Mouse (Mus musculus): ENCODE measurements at regions not wholly inside any gene's neighbourhood (a gene's known extent, or its start where the extent isn't known, plus 50 kb on each side); places are given as distances from the start of the nearest gene placed in this dataset.

DNA sequence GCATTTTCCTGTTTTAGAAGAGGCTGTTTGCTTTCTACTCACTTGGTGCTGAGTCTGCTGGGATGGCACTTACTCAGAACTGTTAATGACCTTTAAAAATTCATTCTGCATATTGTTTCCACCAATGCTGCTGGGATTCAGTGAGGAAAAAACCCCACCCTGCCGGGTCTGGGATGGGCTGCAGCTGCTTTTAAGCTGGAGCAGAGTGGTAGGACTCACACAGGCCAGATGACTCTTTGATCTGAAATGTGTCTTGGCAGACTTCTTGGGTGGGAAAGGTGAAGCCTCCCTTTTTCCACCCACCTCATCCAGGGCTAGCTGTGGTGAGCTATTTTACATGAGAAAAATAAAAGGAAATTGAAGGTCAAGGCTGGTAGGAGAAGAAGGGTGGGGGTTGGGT is 56.4 kb upstream of the Ddhd1 start:
- DNase-seq = no peak

DNA sequence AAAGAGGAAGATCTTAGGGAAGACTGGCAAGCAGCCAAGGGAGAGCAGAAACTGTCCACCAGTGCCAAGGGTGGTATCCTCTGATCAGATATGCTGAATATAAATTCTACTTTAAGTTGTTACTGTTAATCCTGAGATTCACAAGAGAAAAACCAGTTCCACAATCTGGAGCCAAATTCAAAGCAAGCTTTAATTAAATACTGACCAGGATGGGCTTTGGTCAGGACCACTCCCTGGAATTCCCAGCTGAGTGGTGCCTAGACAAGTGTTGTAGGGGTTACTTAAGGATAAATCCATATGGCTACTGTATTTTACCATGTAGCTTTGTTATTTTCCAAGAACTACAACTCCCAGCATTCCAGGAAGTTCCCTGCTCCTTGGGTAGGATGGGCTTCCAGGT is 56.8 kb upstream of the Ddhd1 start:
- no peak for DNase-seq

DNA sequence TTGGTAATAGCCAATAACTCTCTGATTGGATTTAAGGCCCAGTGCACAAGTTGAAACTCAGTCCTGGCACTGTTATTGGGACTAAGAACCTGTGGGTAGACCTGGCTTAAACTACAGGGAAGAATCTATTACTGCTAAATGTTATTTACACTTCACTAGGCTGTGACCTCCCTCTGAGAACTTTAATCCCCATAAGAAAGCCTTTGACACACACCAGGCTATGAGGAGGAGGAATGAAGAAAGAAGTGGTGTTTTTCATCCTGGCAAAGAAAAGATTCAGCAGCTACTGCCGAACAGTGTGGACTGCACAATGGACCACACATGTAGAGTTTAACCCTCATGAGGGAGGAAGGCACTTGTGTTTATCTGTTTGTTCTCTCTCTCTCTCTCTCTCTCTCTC is 58.2 kb upstream of the Ddhd1 start:
- no peak for DNase-seq

DNA sequence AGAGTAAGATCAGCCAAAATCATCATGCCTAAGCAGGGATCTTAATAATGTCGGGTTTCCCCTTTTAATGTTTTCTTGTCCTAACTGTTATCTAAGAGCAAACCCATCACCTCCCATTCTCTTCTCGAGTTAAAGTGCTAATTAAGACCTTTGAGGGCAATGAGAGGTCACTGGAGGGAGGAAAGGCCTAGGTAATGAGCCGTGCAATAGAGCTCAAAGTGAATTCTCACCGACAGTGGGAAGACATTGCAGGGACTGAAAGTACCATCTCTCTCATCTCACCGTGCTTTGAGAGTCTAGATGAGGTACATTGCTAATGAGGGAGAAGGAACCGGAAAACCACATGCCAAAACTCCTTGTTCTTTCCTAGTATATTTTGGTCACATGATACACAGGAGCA is 64.9 kb upstream of the Ddhd1 start:
- no peak for DNase-seq

DNA sequence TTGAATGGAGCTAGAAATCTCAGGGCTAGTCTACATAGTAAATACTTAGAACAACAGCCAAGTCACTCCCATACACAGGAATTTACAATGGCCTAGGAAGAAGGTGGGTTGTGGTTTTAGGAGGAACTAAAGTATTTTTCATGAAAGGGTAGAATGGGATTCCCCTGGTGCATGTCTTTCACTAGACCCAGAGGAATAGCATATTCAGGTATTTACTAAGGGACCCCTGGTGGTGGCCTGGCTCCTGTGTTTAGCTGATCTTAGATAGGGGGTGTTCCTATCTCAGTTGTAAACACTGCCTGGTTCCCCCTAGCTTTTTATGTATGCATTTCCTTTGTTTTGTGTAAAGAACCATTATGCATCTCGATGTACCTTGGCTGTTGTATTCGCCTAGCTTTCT is 66.4 kb upstream of the Ddhd1 start:
- no peak for DNase-seq

DNA sequence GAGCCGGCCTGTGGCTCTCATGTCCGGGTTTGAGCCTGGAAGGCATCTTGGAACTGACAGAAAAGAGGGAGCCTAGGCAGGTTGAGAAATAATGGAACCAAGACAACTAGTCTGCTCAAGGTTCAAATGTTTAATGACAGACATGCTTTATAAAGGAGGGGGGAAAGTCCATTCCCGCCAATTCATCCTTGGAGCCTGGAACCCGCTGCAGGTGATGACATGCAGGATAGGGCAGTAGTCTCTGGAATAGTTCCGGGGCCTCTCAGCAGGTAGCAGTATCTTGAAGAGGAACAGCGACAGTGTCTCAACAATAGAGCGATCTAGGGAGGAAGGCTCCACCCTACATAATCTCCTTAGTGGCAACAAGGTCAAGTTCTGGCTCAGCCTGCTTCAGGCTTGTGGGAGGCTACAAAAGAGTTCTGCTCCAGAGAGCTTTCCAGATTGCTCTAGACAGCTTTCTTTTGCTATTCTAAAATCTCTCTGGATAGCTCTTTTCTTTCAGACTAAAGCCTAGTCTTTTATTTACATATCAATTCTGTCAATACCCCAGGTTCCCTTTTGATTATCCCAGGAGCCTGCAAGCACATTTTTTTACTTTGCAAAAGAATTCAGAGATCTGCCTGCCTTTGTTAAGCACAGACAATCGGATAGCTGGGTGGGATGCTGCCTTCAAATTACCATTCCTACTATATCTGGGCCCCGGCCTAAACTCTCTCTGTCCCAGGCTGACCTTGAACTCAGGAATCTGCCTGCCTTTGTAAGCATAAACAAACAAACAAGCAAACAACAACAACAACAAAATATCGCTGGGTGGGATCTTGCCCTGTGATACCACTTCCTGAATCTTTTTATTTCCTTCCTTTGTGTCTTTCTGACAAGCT is 76.8 kb upstream of the Ddhd1 start:
- DNase-seq = no peak

DNA sequence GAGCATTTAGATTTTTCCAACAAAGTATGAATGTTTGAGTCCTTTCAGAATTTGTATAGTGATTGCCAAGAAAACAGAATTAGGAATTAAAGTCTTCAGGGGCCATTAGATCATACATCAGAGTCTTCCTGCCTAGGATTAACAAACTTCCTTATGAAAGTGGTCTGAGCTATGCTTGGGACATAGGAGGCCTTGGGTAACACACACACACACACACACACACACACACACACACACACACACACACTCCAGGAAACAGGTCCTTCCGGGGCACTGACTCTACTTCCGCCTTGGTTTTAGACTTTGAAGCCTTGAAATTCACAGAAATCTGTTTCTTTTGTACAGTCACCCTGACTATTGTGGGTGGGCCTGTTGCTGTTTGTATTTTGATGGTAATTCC is 80.0 kb upstream of the Ddhd1 start:
- no peak for DNase-seq

DNA sequence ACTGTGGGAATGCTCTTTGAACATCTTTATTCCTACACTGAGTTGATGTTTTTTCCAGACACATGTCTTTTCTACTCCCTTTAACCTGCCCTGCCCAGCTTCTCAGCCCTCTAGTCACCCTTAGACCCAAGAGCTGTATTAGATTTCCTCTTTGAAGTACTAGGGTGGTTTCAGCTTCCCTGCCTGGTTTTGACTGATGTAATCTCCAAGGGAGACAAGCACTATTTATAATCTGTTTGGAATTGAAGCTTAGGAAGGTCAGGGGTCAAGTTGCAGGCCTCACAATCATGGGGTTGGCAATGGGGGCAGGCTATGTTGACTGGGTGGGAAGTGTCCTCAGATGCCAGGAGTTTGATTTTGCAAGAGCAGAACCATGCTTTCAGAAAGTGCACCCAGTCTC is 81.7 kb upstream of the Ddhd1 start:
- peak; percentile 8 for DNase-seq

DNA sequence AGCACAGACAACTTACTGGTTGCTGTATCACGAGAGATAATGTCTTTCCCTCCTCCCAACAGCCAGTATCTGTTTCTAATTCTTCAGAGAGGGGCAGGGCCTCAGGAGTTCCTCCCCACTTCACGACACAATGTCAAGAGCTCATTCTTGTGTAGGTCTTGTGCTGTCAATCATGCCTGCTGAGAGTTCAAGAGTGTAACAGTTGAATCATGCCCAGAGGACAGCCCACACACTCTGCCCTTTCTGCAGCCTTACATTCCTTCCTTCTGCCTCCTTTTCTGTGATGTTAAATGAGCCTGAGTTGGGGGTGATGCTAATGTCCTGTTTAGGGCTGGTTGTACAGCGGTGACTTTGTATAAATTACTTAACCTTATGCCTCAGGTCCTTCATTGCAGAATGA is 82.7 kb upstream of the Ddhd1 start:
- no peak for DNase-seq

DNA sequence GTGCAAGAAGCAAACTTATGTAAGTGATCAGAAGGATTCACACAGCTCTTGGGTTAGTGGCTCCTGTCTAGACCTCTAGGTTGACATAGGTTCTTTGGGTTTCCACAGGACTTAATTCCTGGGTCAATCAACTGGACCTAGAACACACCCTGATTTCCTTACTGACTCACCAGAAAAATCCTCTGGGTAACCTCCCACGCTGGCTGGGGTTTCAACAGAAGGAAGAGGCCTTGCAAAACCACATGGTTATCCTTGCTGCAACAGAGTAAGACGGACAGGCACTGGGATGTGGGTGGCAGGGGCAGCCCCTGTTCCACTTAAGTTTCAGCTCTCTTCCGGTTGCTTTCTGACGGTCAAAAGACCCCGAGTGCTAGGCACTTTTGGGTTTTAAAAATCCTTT is 88.2 kb upstream of the Ddhd1 start:
- peak; percentile 12 for DNase-seq

DNA sequence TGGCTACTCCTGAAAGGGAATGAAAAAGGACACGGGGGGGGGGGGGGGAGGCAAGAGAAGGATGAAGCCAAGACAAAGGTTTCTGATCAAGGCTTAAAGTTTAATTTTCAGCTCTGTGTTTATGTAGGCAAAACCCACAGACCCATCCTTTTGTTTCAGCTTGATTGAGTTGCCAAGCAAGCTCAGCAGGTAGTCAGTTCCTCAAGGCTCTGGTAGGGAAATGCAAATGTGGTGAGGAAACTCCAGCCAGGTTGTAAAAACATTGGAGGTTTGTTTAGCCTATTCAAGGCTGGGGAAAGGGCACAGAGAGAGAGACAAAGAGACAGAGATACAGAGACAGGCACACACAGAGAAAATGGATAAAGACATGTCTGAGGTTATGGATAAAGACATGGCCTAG is 99.4 kb upstream of the Ddhd1 start:
- no peak for DNase-seq

DNA sequence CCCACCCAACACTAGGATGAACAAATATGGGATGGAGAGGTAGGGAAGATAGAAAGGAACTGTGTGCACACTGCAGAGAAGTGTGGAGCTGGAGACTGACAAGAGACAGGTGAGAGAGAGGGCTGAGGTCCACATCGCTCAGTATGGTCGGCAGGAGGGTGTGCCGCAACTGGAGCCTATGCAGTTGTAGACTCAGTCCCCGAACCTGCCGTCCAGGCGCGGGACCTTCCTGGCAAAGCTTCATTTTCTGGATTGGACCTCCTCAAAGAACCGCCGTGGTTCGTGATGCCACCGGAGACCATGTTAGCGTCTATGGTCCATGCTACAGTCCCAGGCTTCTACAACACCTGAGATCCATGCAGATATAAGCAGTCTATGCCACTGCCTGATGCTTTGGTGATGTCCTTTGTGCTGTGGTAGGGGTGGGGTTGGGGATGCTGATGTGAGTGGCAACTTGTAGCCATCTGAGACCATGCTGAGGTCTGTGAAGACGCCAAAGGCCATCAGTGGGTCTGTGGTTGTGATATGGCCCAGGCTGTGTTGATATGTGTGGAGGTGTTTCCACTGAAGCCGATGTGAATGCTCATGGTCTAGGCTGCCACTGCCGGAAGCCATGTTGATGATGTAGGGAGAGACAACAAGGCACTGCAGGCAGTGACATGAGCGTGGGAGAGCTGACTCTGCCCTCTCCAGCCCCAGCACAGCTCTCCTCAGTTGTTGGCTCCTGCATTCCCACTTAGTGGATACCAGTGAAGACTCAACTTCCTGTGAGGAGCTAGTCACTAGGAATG is 103.1 kb upstream of the Ddhd1 start:
- DNase-seq = no peak

DNA sequence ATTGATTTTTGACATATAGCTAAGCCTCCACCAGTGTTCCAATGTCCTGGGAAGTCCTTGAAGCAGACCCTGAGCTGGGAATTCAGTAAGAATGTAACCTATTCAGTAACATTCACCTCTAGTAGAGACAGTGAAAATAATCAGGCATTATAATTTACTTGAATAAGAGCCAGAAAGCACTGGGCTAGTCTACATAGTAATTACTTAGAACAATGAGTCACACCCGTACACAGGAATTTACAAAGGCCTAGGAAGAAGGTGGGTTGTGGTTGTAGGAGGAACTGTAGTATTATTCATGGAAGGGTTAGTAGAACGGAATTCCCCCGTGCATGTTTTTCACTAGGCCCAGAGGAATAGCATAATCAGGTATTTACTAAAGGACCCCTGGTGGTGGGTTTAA is 106.3 kb upstream of the Ddhd1 start:
- DNase-seq = no peak

DNA sequence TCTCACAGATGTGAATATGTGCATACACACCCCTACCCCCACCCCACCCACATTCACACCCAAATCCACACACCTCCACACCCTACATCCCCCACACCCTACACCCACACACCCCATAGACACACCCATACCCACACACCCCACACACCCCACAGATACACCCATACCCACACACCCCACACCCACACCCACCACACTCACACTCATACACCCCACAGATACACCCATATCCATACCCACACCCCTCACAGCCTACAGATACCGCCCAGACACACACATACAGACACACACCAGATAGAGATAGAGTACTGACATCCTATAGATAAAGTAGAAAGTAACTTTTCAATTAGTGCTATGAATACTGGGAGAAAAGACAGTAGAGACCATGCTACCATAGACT is 108.6 kb upstream of the Ddhd1 start:
- DNase-seq = no peak

DNA sequence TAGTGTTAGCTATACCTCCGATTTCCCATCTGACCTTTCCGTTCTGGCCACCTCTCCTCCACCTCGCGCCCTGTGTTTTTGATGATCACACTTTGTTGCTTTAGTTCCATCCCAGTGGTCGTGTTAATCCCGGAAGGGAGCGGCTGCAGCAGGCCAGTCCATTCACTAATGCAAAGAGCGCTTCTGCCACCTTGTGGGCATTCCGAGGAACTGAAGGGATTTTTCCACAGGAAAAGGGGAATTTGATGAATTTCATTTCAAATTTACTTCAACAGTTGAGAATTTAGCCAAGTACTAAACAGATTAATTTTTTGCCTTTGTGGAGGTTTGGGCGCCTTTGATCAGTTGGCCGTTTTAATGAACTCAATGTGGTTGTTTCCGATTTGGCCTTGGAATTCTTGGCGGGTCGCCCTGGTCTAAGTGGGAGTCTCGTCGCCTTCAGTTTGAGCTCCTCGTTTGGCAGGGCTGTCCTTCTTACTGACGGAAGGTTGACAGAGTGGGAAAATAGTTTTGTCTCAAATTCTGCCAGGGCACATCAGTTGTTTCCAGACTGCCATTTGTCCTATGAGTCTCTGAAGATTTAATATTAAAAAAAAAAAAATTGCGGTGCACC is 114.8 kb upstream of the Ddhd1 start:
- no peak for DNase-seq

DNA sequence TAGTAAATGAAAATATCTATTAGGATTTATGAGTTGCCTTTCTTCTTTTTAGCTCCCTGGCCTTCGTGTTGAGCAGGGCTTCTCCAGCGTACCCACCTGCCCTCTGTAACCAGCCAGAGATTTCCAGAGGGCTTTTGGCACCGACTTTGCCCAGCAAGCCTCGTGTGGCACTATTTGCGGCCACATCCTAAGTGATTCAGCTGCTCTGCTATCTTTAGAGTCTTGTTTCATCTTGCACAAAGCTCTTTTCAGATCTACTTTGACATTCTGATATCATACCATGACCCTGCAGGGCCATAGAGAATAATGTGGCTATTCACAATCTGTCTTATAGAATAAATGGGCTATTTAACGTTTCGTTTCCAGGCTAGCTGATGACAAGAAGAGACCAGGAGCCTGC is 115.4 kb upstream of the Ddhd1 start:
- no peak for DNase-seq

DNA sequence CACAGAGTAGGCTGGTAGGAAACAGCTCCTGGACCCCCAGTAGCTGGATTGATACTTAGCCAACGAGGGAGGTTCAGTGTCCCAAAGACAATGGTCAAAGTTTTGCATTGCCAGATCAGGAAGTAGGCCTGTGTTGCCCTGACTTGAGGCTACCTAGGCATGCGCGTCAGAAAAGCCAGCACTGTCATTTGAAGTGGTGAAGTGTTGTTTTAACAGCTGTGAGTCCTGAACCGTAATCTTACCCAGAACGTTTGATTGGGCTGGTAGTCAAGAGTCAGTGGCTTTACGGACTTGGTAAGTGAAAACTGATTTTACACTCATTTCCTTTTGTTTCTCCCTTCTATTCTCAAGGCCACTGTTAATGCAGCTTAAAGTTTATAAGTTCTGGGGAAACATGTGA is 123.9 kb upstream of the Ddhd1 start:
- no peak for DNase-seq

DNA sequence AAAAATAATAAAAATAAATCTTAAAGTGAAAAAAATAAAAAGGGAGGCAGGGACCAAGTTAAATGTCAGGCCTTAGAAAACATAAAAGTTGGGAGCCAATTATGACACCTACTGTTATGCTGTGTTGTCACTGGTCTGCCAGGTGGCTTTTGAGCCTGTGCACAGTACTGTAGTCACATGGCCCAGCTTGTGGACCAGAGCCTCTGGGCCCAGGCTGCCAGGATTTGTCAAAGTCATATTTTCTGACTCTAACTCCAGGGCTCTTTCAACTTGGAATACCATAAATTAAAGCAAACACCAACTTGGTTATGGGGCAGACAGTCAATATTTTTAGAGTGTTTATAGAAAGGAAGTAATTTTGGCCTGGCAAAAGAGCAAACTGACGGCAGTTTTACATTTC is 137.0 kb upstream of the Ddhd1 start:
- no peak for DNase-seq

DNA sequence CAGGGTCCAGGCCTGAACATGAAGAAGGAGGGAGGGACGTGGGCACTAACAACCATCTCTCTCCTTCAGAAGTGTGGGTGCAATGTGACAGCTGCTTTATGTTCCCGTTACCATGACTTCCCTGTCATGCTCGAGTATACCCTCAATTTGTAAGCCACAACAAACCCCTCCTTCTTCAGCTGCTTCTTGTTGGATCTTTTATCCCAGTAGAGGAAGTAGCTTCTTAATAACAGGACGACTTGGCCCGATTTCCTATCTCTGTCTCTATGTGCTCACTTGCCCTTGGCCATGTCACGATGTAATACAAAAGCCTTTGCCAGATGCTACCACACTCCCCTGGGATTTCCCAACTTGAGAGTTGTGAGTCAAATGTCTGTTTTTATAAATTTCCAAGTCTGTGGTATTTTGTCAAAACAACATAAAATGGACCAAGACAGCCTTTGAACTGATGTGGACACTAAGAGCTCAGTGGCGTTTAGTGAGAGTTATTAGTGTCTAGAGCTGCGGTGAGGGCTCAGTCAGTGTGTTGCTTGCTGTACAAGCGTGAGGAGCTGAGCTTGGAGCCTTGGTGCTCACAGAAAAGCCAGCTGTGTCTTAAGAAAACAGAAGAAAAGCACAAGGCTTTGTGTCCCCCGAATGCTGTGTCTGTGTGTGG is 138.8 kb upstream of the Ddhd1 start:
- DNase-seq = peak; percentile 53

DNA sequence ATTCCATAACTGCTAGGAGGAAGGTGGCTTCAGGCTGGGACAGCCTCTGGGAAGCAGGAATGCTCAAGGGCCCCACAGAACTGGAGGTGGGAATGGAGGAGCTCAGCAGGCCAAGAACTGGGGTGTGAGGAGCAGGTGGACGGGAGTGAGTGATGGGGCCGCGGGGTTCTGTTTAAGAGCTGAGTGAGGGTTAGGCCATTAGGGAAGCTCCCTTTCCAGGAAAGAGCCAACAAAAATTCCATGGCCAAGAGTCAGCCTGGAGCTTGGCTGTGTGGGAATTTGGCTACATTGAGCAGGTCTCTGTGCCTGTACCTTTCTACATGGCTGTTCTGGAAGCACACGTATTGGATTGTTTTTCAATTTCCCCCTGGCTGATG is 139.4 kb upstream of the Ddhd1 start:
- DNase-seq = no peak

DNA sequence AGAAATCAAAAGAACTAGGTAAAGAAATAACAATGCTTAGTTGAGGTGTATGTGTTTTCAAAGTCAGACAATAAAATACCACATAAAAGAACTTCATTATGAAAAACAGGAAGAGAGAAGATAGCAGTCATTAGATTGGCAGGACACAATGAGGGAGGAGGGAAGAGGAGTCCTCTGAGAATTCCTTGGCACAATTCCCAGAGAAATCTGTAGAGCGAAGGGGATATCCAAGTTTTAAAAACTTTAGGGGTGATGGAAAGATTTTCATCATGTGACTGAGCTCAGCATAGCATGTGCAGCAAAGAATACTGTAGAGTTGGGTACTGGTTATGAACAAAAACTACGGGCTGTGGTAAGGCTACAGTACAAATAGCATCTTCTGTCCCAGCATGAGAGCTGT is 141.3 kb upstream of the Ddhd1 start:
- DNase-seq = no peak

DNA sequence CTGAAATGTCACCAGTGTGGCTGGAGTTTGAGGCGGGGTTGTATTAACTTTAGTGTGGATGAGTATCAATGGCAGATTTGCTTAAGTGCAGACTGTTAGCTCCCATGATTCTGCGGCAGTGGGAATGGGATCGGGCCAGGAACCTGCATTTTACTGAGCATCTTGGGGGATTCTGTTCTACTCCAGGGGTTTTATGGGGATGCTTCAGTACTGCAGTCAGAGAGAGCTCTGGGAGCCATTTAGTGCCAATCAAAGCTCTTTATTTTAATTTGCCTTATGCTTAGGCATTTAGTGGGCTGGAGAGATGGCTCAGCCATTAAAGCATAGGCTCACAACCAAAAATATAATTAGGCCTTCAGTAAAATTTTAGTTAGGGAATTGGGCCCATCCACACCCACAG is 148.0 kb upstream of the Ddhd1 start:
- DNase-seq = no peak

DNA sequence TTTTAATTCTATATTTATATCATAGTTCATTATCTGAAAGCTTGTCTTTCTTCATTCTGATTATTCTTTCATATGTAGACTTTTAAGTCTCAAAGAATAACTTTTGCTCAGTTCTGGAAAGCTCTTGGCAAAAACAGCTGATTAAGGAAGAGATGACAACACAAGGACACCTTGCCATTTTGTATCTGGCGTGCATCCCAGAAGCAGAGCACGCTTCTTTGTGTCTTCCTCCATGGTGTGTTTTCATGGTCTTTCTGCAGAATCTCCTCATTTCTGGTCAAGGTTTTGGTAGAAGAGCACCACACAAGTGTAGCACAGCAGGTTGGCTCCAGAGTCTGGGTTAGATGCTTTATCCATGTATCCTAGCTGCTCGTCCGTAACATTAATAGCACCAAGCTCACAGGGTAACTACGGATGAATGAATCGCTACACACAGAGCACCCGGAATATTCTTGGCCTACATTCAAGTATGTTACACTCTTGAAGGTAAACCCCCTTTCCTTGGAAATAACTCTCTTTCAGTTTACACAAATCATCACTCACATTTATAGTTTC is 148.9 kb upstream of the Ddhd1 start:
- peak; percentile 49 for DNase-seq
